ENCODE assay signal across 35 mouse cellular contexts in genomic region chr11:104646173-104646572, GRCm38 (mm10). TPM values are rescaled to one million over a fixed set of nuclear protein-coding genes. Genes with fewer than 3 reads are reported as not detected.
DNase-seq lines count a peak whose midpoint lies in the region; ATAC-seq and TF ChIP-seq lines count a peak whose summit lies in the region.
"Had no signal": no experiment of that assay in that cellular context is flagged by ENCODE, and none has a peak within 500 bp of the region (broad histone marks: within the 10 kb centered on the region; RNA-seq: fewer than 3 reads in every experiment).

No protein-coding gene starts in this region.

- H3K27me3 ChIP-seq in kidney, embryonic 15.5 days = no peaks in the 10 kb centered on the region
- no peaks in the 10 kb centered on the region for H3K27me3 ChIP-seq in stomach, embryonic 16.5 days (ENCODE audit: control insufficient read depth, insufficient read depth, low read length)
- no peaks in the 10 kb centered on the region for H3K27me3 ChIP-seq in stomach, postnatal 0 days (ENCODE audit: control insufficient read depth, insufficient read depth, low read length)
- no peaks in the 10 kb centered on the region for H3K27me3 ChIP-seq in embryonic facial prominence, embryonic 13.5 days
- H3K27me3 ChIP-seq: embryonic facial prominence, embryonic 15.5 days; forebrain, embryonic 12.5 days; heart, embryonic 13.5 days; limb, embryonic 15.5 days; neural tube, embryonic 12.5 days had no signal

- H3K27ac ChIP-seq in kidney, embryonic 15.5 days = no peak overlapping the region
- H3K27ac ChIP-seq in stomach, embryonic 16.5 days (ENCODE audit: low read length) = no peak overlapping the region
- no peak overlapping the region for H3K27ac ChIP-seq in stomach, postnatal 0 days (replicated peaks)
- no peak overlapping the region for H3K27ac ChIP-seq in embryonic facial prominence, embryonic 13.5 days
- H3K27ac ChIP-seq: embryonic facial prominence, embryonic 15.5 days; forebrain, embryonic 12.5 days; heart, embryonic 13.5 days; hindbrain, embryonic 14.5 days; limb, embryonic 10.5 days; limb, embryonic 15.5 days; neural tube, embryonic 12.5 days had no signal

- H3K9me3 ChIP-seq in kidney, embryonic 15.5 days (replicated peaks) = no peaks in the 10 kb centered on the region
- H3K9me3 ChIP-seq in stomach, embryonic 16.5 days (replicated peaks; ENCODE audit: control insufficient read depth, low read length) = no peaks in the 10 kb centered on the region
- no peaks in the 10 kb centered on the region for H3K9me3 ChIP-seq in stomach, postnatal 0 days (ENCODE audit: control insufficient read depth, low read length)
- H3K9me3 ChIP-seq in embryonic facial prominence, embryonic 13.5 days = no peaks in the 10 kb centered on the region
- H3K9me3 ChIP-seq: embryonic facial prominence, embryonic 15.5 days; forebrain, embryonic 12.5 days; heart, embryonic 13.5 days; limb, embryonic 10.5 days; limb, embryonic 15.5 days; neural tube, embryonic 12.5 days had no signal

- intact Hi-C loops in gastrocnemius, postnatal 14 days (cut with DNase I; ENCODE audit: low total_unique reads) = no loop called here

- no peak overlapping the region for H3K4me2 ChIP-seq in kidney, embryonic 15.5 days
- H3K4me2 ChIP-seq in stomach, embryonic 16.5 days (ENCODE audit: low read depth, low read length) = no peak overlapping the region
- no peak overlapping the region for H3K4me2 ChIP-seq in stomach, postnatal 0 days (replicated peaks; ENCODE audit: low read depth)
- no peak overlapping the region for H3K4me2 ChIP-seq in embryonic facial prominence, embryonic 13.5 days
- H3K4me2 ChIP-seq: embryonic facial prominence, embryonic 15.5 days; forebrain, embryonic 12.5 days; heart, embryonic 13.5 days; hindbrain, embryonic 14.5 days; limb, embryonic 15.5 days; midbrain, embryonic 11.5 days; neural tube, embryonic 12.5 days had no signal

- 0 out of 2 replicates have a peak, but pooled peaks have one; percentile 12 for ATAC-seq in kidney, embryonic 15.5 days (replicated peaks; ENCODE audit: low FRiP score)
- ATAC-seq in stomach, embryonic 16.5 days (ENCODE audit: insufficient read depth, low FRiP score) = 0 out of 2 replicates have a peak, but pooled peaks have one; percentile 21
- ATAC-seq in stomach, postnatal 0 days (ENCODE audit: low FRiP score, low TSS enrichment) = no peak
- peak; percentile 37; the same call in 1 of the 2 replicates for ATAC-seq in embryonic facial prominence, embryonic 13.5 days (ENCODE audit: insufficient number of reproducible peaks, insufficient read depth, low FRiP score, low TSS enrichment, low read depth)
- ATAC-seq: forebrain, postnatal 0 days; intestine, postnatal 0 days; midbrain, embryonic 16.5 days had no signal

- H3K9ac ChIP-seq in kidney, embryonic 15.5 days = no peak overlapping the region
- no peak overlapping the region for H3K9ac ChIP-seq in stomach, embryonic 16.5 days (ENCODE audit: low read length)
- no peak overlapping the region for H3K9ac ChIP-seq in stomach, postnatal 0 days (ENCODE audit: low read length)
- H3K9ac ChIP-seq in embryonic facial prominence, embryonic 13.5 days = no peak overlapping the region
- H3K9ac ChIP-seq: embryonic facial prominence, embryonic 15.5 days; forebrain, embryonic 12.5 days; forebrain, postnatal 0 days; heart, embryonic 13.5 days; hindbrain, embryonic 14.5 days; limb, embryonic 15.5 days; neural tube, embryonic 12.5 days had no signal

- TF ChIP-seq EP300 in stomach, postnatal 0 days (optimal IDR thresholded peaks at IDR 0.05) = no peak

- no peaks in the 10 kb centered on the region for H3K36me3 ChIP-seq in kidney, embryonic 15.5 days
- H3K36me3 ChIP-seq in stomach, embryonic 16.5 days (ENCODE audit: control insufficient read depth, insufficient read depth, low read length) = no peaks in the 10 kb centered on the region
- H3K36me3 ChIP-seq in stomach, postnatal 0 days (ENCODE audit: control insufficient read depth, insufficient read depth, low read length) = no peaks in the 10 kb centered on the region; the same call in 1 of the 2 replicates
- no peaks in the 10 kb centered on the region for H3K36me3 ChIP-seq in embryonic facial prominence, embryonic 13.5 days
- H3K36me3 ChIP-seq: embryonic facial prominence, embryonic 15.5 days; forebrain, embryonic 12.5 days; heart, embryonic 13.5 days; limb, embryonic 10.5 days; limb, embryonic 15.5 days; neural tube, embryonic 12.5 days had no signal

- no peaks in the 10 kb centered on the region for H3K4me1 ChIP-seq in kidney, embryonic 15.5 days
- H3K4me1 ChIP-seq in stomach, embryonic 16.5 days (ENCODE audit: control insufficient read depth, insufficient read depth, low read length) = no peaks in the 10 kb centered on the region
- no peaks in the 10 kb centered on the region for H3K4me1 ChIP-seq in stomach, postnatal 0 days (replicated peaks; ENCODE audit: control insufficient read depth, insufficient read depth)
- H3K4me1 ChIP-seq in embryonic facial prominence, embryonic 13.5 days = peaks cover 3% of the 10 kb centered on the region; the same call in 1 of the 2 replicates
- H3K4me1 ChIP-seq: embryonic facial prominence, embryonic 15.5 days; forebrain, embryonic 12.5 days; limb, embryonic 10.5 days; limb, embryonic 15.5 days; neural tube, embryonic 12.5 days had no signal

- 61% methylated on average over 4 of the region's 4 CpGs for WGBS in kidney, embryonic 15.5 days
- WGBS in stomach, embryonic 16.5 days = 64% methylated on average over 4 of the region's 4 CpGs
- 65% methylated on average over 4 of the region's 4 CpGs for WGBS in stomach, postnatal 0 days
- whole genome bisulfite sequencing in embryonic facial prominence, embryonic 13.5 days = 68% methylated on average over 4 of the region's 4 CpGs

- DNase-seq in kidney, postnatal 14 days = no peak
- DNase-seq in stomach, postnatal 0 days (ENCODE audit: low spot score) = no peak
- DNase-seq in gastrocnemius, postnatal 14 days = no peak
- DNase-seq in frontal cortex, postnatal 25 days (ENCODE audit: low spot score in 2 of 2) = no peak
- DNase-seq: adrenal gland, postnatal 10 days; cerebellum, adult 11 months; cerebellum, adult 9-10 months; cerebellum, postnatal 36 days; forebrain, postnatal 0 days; gastrocnemius, postnatal 10 days; heart, postnatal 10 days; kidney, adult 9 months; kidney, postnatal 4 days; layer of hippocampus, postnatal 36 days; lung, adult 18-20 months; lung, postnatal 10 days; right cerebral cortex, adult 18-20 months; spleen, adult 18-20 months; thymus, adult 2 months; thymus, postnatal 4 days had no signal

- H3K4me3 ChIP-seq in kidney, embryonic 15.5 days (replicated peaks) = no peak overlapping the region
- H3K4me3 ChIP-seq in stomach, embryonic 16.5 days (replicated peaks; ENCODE audit: low read length) = no peak overlapping the region
- no peak overlapping the region for H3K4me3 ChIP-seq in stomach, postnatal 0 days (ENCODE audit: low read depth, low read length)
- no peak overlapping the region for H3K4me3 ChIP-seq in embryonic facial prominence, embryonic 13.5 days
- H3K4me3 ChIP-seq: embryonic facial prominence, embryonic 15.5 days; forebrain, embryonic 12.5 days; heart, embryonic 13.5 days; limb, embryonic 10.5 days; limb, embryonic 15.5 days; neural tube, embryonic 12.5 days had no signal

- no peak for TF ChIP-seq CTCF in stomach, postnatal 0 days (IDR thresholded peaks at IDR 0.05; ENCODE audit: low read depth)

RNA-seq across cellular contexts. Expression of gene Itgb3, which starts 38.4 kb away (rescaled TPM):
- 3.4 and 3.6 TPM in 2 replicates for polyA plus RNA-seq in kidney, embryonic 15.5 days (2015; fragmentation: Nextera tagmentation; extraction: Ambion mirVana)
- 8.9 and 10.1 TPM in 2 replicates for polyA plus RNA-seq in stomach, embryonic 16.5 days (2015; fragmentation: Nextera tagmentation; extraction: Ambion mirVana)
- 4.7 and 5.1 TPM in 2 replicates for polyA plus RNA-seq in stomach, postnatal 0 days (2015; fragmentation: Nextera tagmentation; extraction: Ambion mirVana)
- 3.9 and 4.2 TPM in 2 replicates for polyA plus RNA-seq in embryonic facial prominence, embryonic 13.5 days (2015; fragmentation: Nextera tagmentation; extraction: Ambion mirVana)
- total RNA-seq in gastrocnemius, postnatal 14 days (2021) = 1 to 10 TPM; 2.2 to 4.0 TPM

RNA-seq across cellular contexts. Expression of gene Gm11639, which starts 39.3 kb away (rescaled TPM):
- polyA plus RNA-seq in kidney, embryonic 15.5 days (2015; fragmentation: Nextera tagmentation; extraction: Ambion mirVana) = 0.17 and 0.30 TPM in 2 replicates
- 0.01 and 0.02 TPM in 2 replicates for polyA plus RNA-seq in stomach, embryonic 16.5 days (2015; fragmentation: Nextera tagmentation; extraction: Ambion mirVana)
- polyA plus RNA-seq in stomach, postnatal 0 days (2015; fragmentation: Nextera tagmentation; extraction: Ambion mirVana) = 0.01 TPM in 2 replicates
- polyA plus RNA-seq in embryonic facial prominence, embryonic 13.5 days (2015; fragmentation: Nextera tagmentation; extraction: Ambion mirVana) = 0.01 TPM in 1 of 2 replicates, not detected in the other
- total RNA-seq in gastrocnemius, postnatal 14 days (2021) = under 1 TPM; 0.02 TPM
- total RNA-seq: granulocyte monocyte progenitor cell, adult 5-6 weeks; hematopoietic stem cell, adult 5-6 weeks had no signal
- polyA plus RNA-seq: forebrain, embryonic 12.5 days; intestine, postnatal 0 days; limb, embryonic 10.5 days; limb, embryonic 15.5 days; midbrain, embryonic 11.5 days; midbrain, embryonic 16.5 days had no signal
